8 mouse cellular contexts compared by ENCODE assay signal in genomic region chr9:122120089-122120488, GRCm38 (mm10). TPM values are rescaled to one million over a fixed set of nuclear protein-coding genes. Genes with fewer than 3 reads are reported as not detected.
A peak's percentile ranks its signal among the peaks of the same experiment; 100 is the strongest.
DNase-seq lines count a peak whose midpoint lies in the region; ATAC-seq and TF ChIP-seq lines count a peak whose summit lies in the region.

No protein-coding gene starts in this region.

- ATAC-seq in hindbrain, embryonic 13.5 days (ENCODE audit: low FRiP score): no peak
- peak; percentile 56 for ATAC-seq in cerebellum, adult (ENCODE audit: insufficient number of reproducible peaks, low FRiP score, low TSS enrichment)
- peak; percentile 35 for ATAC-seq in lung, postnatal 0 days

- WGBS in hindbrain, embryonic 10.5 days: 48% methylated on average over 3 of the region's 3 CpGs
- 39% methylated on average over 3 of the region's 3 CpGs for WGBS in hindbrain, embryonic 13.5 days
- WGBS in lung, postnatal 0 days: 41% methylated on average over 3 of the region's 3 CpGs

- H3K4me3 ChIP-seq in hindbrain, embryonic 10.5 days: no peak overlapping the region
- no peak overlapping the region for H3K4me3 ChIP-seq in hindbrain, embryonic 13.5 days
- H3K4me3 ChIP-seq in CH12.LX (replicated peaks in 1 of 3; ENCODE audit: low read depth in 2 of 3, low read length in 2 of 3, poor library complexity in 1 of 3): no peak overlapping the region
- H3K4me3 ChIP-seq in lung, postnatal 0 days (ENCODE audit: low read depth, low read length): 0 out of 2 replicates have a peak overlapping the region, but pooled peaks have one; percentile 90

- H3K27me3 ChIP-seq in hindbrain, embryonic 10.5 days (ENCODE audit: insufficient read depth, poor library complexity, severe bottlenecking): no peaks in the 10 kb centered on the region
- no peaks in the 10 kb centered on the region for H3K27me3 ChIP-seq in hindbrain, embryonic 13.5 days
- no peaks in the 10 kb centered on the region for H3K27me3 ChIP-seq in CH12.LX (replicated peaks)
- no peaks in the 10 kb centered on the region for H3K27me3 ChIP-seq in lung, postnatal 0 days (replicated peaks; ENCODE audit: insufficient read depth, low read length)

- peak; percentile 28 to 76; a peak in 3 of 4 replicates for TF ChIP-seq CTCF in CH12.LX (conservative IDR thresholded peaks at IDR 0.05 in 1 of 2, IDR thresholded peaks at IDR 0.05 in 1 of 2; ENCODE audit: low read depth in 2 of 2, low read length in 2 of 2)
- peak; percentile 92 for TF ChIP-seq CTCF in lung, postnatal 0 days (IDR thresholded peaks at IDR 0.05)

- peak; percentile 35 for DNase-seq in hindbrain, embryonic 10.5 days (ENCODE audit: low spot score)
- peak; percentile 23 for DNase-seq in CH12.LX (ENCODE audit: extremely low read depth)
- peak; percentile 29 for DNase-seq in gastrocnemius, postnatal 10 days
- peak; percentile 75 to 76 for DNase-seq in kidney, adult 8-10 months
- DNase-seq in lung, postnatal 0 days (ENCODE audit: low spot score): peak; percentile 90
- peak; percentile 68 for DNase-seq in yolk sac, embryonic 10.5 days (ENCODE audit: low spot score)

- no peaks in the 10 kb centered on the region for H3K9me3 ChIP-seq in hindbrain, embryonic 10.5 days
- H3K9me3 ChIP-seq in hindbrain, embryonic 13.5 days: no peaks in the 10 kb centered on the region
- no peaks in the 10 kb centered on the region for H3K9me3 ChIP-seq in CH12.LX (replicated peaks; ENCODE audit: low read length)
- H3K9me3 ChIP-seq in lung, postnatal 0 days (ENCODE audit: low read length): no peaks in the 10 kb centered on the region

- in situ Hi-C loops in CH12.LX (cut with MboI; ENCODE audit: low pct_ligation_motif_present, low pct_unique_long_range_greater_than_20kb, low sequenced_read_pairs): loop anchor here (10.0 kb wide), 1 partner anchor 65 kb away; no protein-coding TSS in a partner anchor

- H3K9ac ChIP-seq in hindbrain, embryonic 13.5 days: no peak overlapping the region
- H3K9ac ChIP-seq in CH12.LX (ENCODE audit: insufficient read depth, low read depth): no peak overlapping the region
- H3K9ac ChIP-seq in lung, postnatal 0 days (replicated peaks; ENCODE audit: low read depth): peak overlapping the region; percentile 0; the same call in 1 of the 2 replicates

- no peak overlapping the region for H3K27ac ChIP-seq in hindbrain, embryonic 10.5 days
- no peak overlapping the region for H3K27ac ChIP-seq in hindbrain, embryonic 13.5 days
- no peak overlapping the region for H3K27ac ChIP-seq in CH12.LX (ENCODE audit: insufficient read depth, low read depth)
- H3K27ac ChIP-seq in lung, postnatal 0 days (ENCODE audit: low read length): peak overlapping the region; percentile 39

- TF ChIP-seq POLR2A in CH12.LX (IDR thresholded peaks at IDR 0.05; ENCODE audit: low read depth, low read length): no peak

- H3K79me2 ChIP-seq in CH12.LX (replicated peaks; ENCODE audit: control insufficient read depth, extremely low read depth, insufficient read depth, poor library complexity, severe bottlenecking): peaks cover 6% of the 10 kb centered on the region

- no peak overlapping the region for H3K4me2 ChIP-seq in hindbrain, embryonic 13.5 days
- H3K4me2 ChIP-seq in CH12.LX (ENCODE audit: insufficient read depth, low read depth, poor library complexity, severe bottlenecking): no peak overlapping the region
- peak overlapping the region; percentile 57 for H3K4me2 ChIP-seq in lung, postnatal 0 days (replicated peaks; ENCODE audit: low read depth, low read length)

- H3K36me3 ChIP-seq in hindbrain, embryonic 10.5 days: 0 out of 2 replicates have a peak, but pooled peaks cover 5% of the 10 kb centered on the region
- H3K36me3 ChIP-seq in hindbrain, embryonic 13.5 days: no peaks in the 10 kb centered on the region
- H3K36me3 ChIP-seq in CH12.LX (replicated peaks in 1 of 2; ENCODE audit: control insufficient read depth in 1 of 2, insufficient read depth in 1 of 2, low read length in 1 of 2): peaks cover 0 to 9% of the 10 kb centered on the region in 2 experiments
- H3K36me3 ChIP-seq in lung, postnatal 0 days (ENCODE audit: insufficient read depth, low read length): 0 out of 2 replicates have a peak, but pooled peaks cover 8% of the 10 kb centered on the region

- TF ChIP-seq RAD21 in CH12.LX (IDR thresholded peaks at IDR 0.05; ENCODE audit: low read depth, low read length): peak; percentile 53

- H3K4me1 ChIP-seq in hindbrain, embryonic 10.5 days (replicated peaks): peaks cover 31% of the 10 kb centered on the region
- H3K4me1 ChIP-seq in hindbrain, embryonic 13.5 days (replicated peaks): peaks cover 25% of the 10 kb centered on the region
- H3K4me1 ChIP-seq in CH12.LX (ENCODE audit: control insufficient read depth in 1 of 2, insufficient read depth in 2 of 2): peaks cover 2 to 10% of the 10 kb centered on the region in 2 experiments; a peak in 2 of 4 replicates
- H3K4me1 ChIP-seq in lung, postnatal 0 days (ENCODE audit: insufficient read depth, low read depth, low read length): peaks cover 12% of the 10 kb centered on the region; the same call in 1 of the 2 replicates

- TF ChIP-seq EP300 in CH12.LX (IDR thresholded peaks at IDR 0.05; ENCODE audit: low read length): no peak
- no peak for TF ChIP-seq EP300 in lung, postnatal 0 days (IDR thresholded peaks at IDR 0.05)

- dilution Hi-C loops in CH12.LX (cut with MboI; ENCODE audit: extremely low pct_ligation_motif_present, extremely low pct_unique_long_range_greater_than_20kb, low sequenced_read_pairs): no loop called here

TF ChIP-seq in CH12.LX, 34 proteins besides CTCF, POLR2A, EP300 and RAD21:
- TF ChIP-seq SMC3 (IDR thresholded peaks at IDR 0.05; ENCODE audit: low read depth, low read length): peak; percentile 57
- TF ChIP-seq POLR2AphosphoS2 (IDR thresholded peaks at IDR 0.05; ENCODE audit: low read depth, low read length): no peak

RNA-seq across cellular contexts. Expression of gene Snrk, which starts 3.0 kb away (rescaled TPM):
- polyA plus RNA-seq in hindbrain, embryonic 10.5 days (2016; fragmentation: Nextera tagmentation; extraction: Ambion mirVana): 30.3 and 32.3 TPM in 2 replicates
- 56.2 and 61.3 TPM in 2 replicates for polyA plus RNA-seq in hindbrain, embryonic 13.5 days (2015; fragmentation: Nextera tagmentation; extraction: Ambion mirVana)
- total RNA-seq in CH12.LX (2012; rRNA removed) (10.5 and 13.1 TPM in 2 replicates), CH12.LX (2014; rRNA removed) (6.0 and 6.1 TPM in 2 replicates)
- 6.7 and 7.0 TPM in 2 replicates for polyA plus RNA-seq in CH12.LX (2012; ENCODE audit: insufficient read length, low read depth)
- 10 to 100 TPM; 54.8 to 73.5 TPM for total RNA-seq in gastrocnemius, postnatal 10 days (2021)
- 93.6 and 100 TPM in 2 replicates for polyA plus RNA-seq in lung, postnatal 0 days (2015; fragmentation: Nextera tagmentation; extraction: Ambion mirVana)

Comparison
In these comparisons a context has a peak if more than half of its experiments do, and no peak if none do; other contexts are left out.
1. DNase-seq: peak in every context shown above with its lines; median percentile 90 in lung, postnatal 0 days; 76 in kidney, adult 8-10 months; 68 in yolk sac, embryonic 10.5 days; 35 in hindbrain, embryonic 10.5 days; 29 in gastrocnemius, postnatal 10 days; 23 in CH12.LX.